Mouse (Mus musculus): ENCODE measurements around the gene Upk3b. TPM values are rescaled to one million over a fixed set of nuclear protein-coding genes. Genes with fewer than 3 reads are reported as not detected.

The Upk3b gene
- polyA plus RNA-seq, 2 experiments: 0.74 to 1.1 TPM

GRCm38 (mm10) chr5:136004537-136004936 lies 33.8 kb upstream of the Upk3b start:
- no peak overlapping the region for H3K27ac ChIP-seq (replicated peaks; ENCODE audit: low read depth, low read length)
- peaks cover 15% of the 10 kb centered on the region for H3K36me3 ChIP-seq (ENCODE audit: control insufficient read depth, insufficient read depth, low read length)
- peaks cover 8% of the 10 kb centered on the region; the same call in 1 of the 2 replicates for H3K4me1 ChIP-seq (ENCODE audit: control insufficient read depth, insufficient read depth, low read length)
- no peak overlapping the region for H3K4me2 ChIP-seq (replicated peaks; ENCODE audit: low read depth, low read length, severe bottlenecking)
- 0 out of 2 replicates have a peak overlapping the region, but pooled peaks have one; percentile 0 for H3K9ac ChIP-seq (ENCODE audit: low read depth, low read length, severe bottlenecking)
- ATAC-seq (ENCODE audit: low FRiP score, low read depth) (no peak), DNase-seq (ENCODE audit: low spot score) (no peak)
- no peaks in the 10 kb centered on the region for H3K9me3 ChIP-seq (ENCODE audit: control insufficient read depth, low read length)
- no peak overlapping the region for H3K4me3 ChIP-seq (replicated peaks; ENCODE audit: low read length)
- WGBS: 58% methylated on average over 4 of the region's 4 CpGs
- no peak for TF ChIP-seq POLR2A (IDR thresholded peaks at IDR 0.05; ENCODE audit: borderline replicate concordance, extremely low read depth, insufficient read depth, insufficient read length)
- H3K27me3 ChIP-seq (ENCODE audit: control insufficient read depth, insufficient read depth, low read length): no peaks in the 10 kb centered on the region

DNA sequence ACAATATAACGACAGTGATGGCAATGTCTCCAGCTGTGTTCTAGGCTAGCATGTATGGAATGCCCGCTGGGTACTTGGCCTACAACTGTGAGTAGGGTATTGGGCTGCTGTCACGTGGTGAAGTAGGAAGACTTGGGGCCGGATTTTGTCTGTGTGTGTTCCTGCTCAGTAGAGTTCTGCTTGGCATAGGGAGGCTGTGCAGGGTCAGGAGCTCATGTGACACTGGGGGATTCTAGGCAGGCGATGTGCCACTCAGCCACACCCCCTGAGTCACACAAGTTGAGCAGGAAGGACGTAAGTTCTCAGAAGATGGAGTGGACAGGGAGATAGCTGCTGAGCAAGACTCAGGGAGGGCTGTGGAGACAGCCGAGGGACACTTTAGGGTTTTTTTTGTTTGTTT lies 30.6 kb upstream of the Upk3b start:
- Histone ChIP-seq H3K27me3 (ENCODE audit: control insufficient read depth, insufficient read depth, low read length) (no peaks in the 10 kb centered on the region), H3K4me1 (ENCODE audit: control insufficient read depth, insufficient read depth, low read length) (peaks cover 8% of the 10 kb centered on the region; the same call in 1 of the 2 replicates), H3K4me3 (replicated peaks; ENCODE audit: low read length) (no peak overlapping the region), H3K36me3 (ENCODE audit: control insufficient read depth, insufficient read depth, low read length) (peaks cover 34% of the 10 kb centered on the region), H3K4me2 (replicated peaks; ENCODE audit: low read depth, low read length, severe bottlenecking) (no peak overlapping the region), H3K27ac (replicated peaks; ENCODE audit: low read depth, low read length) (no peak overlapping the region), H3K9ac (ENCODE audit: low read depth, low read length, severe bottlenecking) (no peak overlapping the region), H3K9me3 (ENCODE audit: control insufficient read depth, low read length) (no peaks in the 10 kb centered on the region)
- ATAC-seq (ENCODE audit: low FRiP score, low read depth) (no peak), DNase-seq (ENCODE audit: low spot score) (no peak)
- WGBS: 79% methylated on average over 7 of the region's 7 CpGs
- TF ChIP-seq POLR2A (IDR thresholded peaks at IDR 0.05; ENCODE audit: borderline replicate concordance, extremely low read depth, insufficient read depth, insufficient read length): no peak

GRCm38 (mm10) chr5:136014877-136015276 lies 23.4 kb upstream of the Upk3b start:
- H3K4me3 ChIP-seq (replicated peaks; ENCODE audit: low read length): no peak overlapping the region
- WGBS: 79% methylated on average over 10 of the region's 10 CpGs
- no peak for ATAC-seq (ENCODE audit: low FRiP score, low read depth)
- H3K27me3 ChIP-seq (ENCODE audit: control insufficient read depth, insufficient read depth, low read length): no peaks in the 10 kb centered on the region
- H3K27ac ChIP-seq (replicated peaks; ENCODE audit: low read depth, low read length): no peak overlapping the region
- peaks cover 60% of the 10 kb centered on the region for H3K36me3 ChIP-seq (ENCODE audit: control insufficient read depth, insufficient read depth, low read length)
- no peak overlapping the region for H3K4me2 ChIP-seq (replicated peaks; ENCODE audit: low read depth, low read length, severe bottlenecking)
- no peaks in the 10 kb centered on the region for H3K9me3 ChIP-seq (ENCODE audit: control insufficient read depth, low read length)
- TF ChIP-seq POLR2A (IDR thresholded peaks at IDR 0.05; ENCODE audit: borderline replicate concordance, extremely low read depth, insufficient read depth, insufficient read length): no peak
- no peak for DNase-seq (ENCODE audit: low spot score)
- peaks cover 8% of the 10 kb centered on the region; the same call in 1 of the 2 replicates for H3K4me1 ChIP-seq (ENCODE audit: control insufficient read depth, insufficient read depth, low read length)
- no peak overlapping the region for H3K9ac ChIP-seq (ENCODE audit: low read depth, low read length, severe bottlenecking)

GRCm38 (mm10) chr5:136015586-136015985 lies 22.7 kb upstream of the Upk3b start:
- DNase-seq (ENCODE audit: low spot score) (no peak), ATAC-seq (ENCODE audit: low FRiP score, low read depth) (no peak)
- 85% methylated on average over 10 of the region's 10 CpGs for WGBS
- Histone ChIP-seq H3K36me3 (ENCODE audit: control insufficient read depth, insufficient read depth, low read length) (peaks cover 54% of the 10 kb centered on the region), H3K9ac (ENCODE audit: low read depth, low read length, severe bottlenecking) (no peak overlapping the region), H3K4me1 (ENCODE audit: control insufficient read depth, insufficient read depth, low read length) (peaks cover 8% of the 10 kb centered on the region; the same call in 1 of the 2 replicates), H3K27me3 (ENCODE audit: control insufficient read depth, insufficient read depth, low read length) (no peaks in the 10 kb centered on the region), H3K9me3 (ENCODE audit: control insufficient read depth, low read length) (no peaks in the 10 kb centered on the region), H3K4me3 (replicated peaks; ENCODE audit: low read length) (no peak overlapping the region), H3K27ac (replicated peaks; ENCODE audit: low read depth, low read length) (no peak overlapping the region; the same call in 1 of the 2 replicates), H3K4me2 (replicated peaks; ENCODE audit: low read depth, low read length, severe bottlenecking) (no peak overlapping the region)
- TF ChIP-seq POLR2A (IDR thresholded peaks at IDR 0.05; ENCODE audit: borderline replicate concordance, extremely low read depth, insufficient read depth, insufficient read length): no peak

DNA sequence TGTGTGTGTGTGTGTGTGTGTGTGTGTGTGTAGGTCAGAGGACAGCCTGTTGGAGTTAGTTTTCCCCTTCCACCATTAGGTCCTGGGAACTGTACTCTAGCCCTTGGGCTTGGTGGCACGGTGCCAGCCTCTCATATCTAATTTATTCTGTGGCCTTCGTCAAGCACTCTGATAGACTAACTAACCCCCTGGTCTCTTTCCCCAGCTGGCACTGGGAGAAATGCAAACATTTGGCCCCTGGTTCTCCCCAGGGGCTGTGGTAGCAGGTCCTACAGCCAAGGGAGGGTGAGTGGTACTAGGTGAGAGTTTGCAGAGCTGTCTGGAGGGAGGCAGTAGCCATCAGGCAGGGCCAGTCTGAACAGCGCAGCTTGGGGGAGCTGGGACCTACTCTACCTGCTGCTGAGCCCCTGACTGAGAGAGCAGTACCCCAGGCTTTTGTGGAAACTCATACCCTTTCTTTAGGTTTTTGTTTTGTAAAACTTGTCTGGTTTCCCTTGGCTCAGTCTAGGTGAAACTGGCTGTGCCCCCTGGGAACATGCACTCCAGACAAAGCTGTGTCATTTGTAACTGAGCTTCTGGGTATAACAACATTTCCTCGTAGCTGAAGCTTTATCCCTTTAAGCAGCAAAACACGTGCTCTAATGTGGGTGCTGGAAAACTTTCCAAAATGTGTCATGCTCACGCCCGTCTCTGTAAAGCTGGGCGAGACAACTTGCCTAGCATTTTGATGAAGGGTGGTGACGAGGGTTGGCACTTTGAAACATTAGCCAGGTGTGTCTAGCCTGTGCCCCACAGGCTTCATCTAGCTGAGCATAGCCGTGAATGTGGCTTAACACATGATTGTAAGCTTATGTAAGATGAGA lies 22.1 kb upstream of the Upk3b start:
- no peak overlapping the region for H3K9ac ChIP-seq (ENCODE audit: low read depth, low read length, severe bottlenecking)
- ATAC-seq (ENCODE audit: low FRiP score, low read depth) (no peak), DNase-seq (ENCODE audit: low spot score) (peak; percentile 20)
- no peaks in the 10 kb centered on the region for H3K27me3 ChIP-seq (ENCODE audit: control insufficient read depth, insufficient read depth, low read length)
- no peaks in the 10 kb centered on the region for H3K9me3 ChIP-seq (ENCODE audit: control insufficient read depth, low read length)
- no peak for TF ChIP-seq POLR2A (IDR thresholded peaks at IDR 0.05; ENCODE audit: borderline replicate concordance, extremely low read depth, insufficient read depth, insufficient read length)
- H3K4me1 ChIP-seq (ENCODE audit: control insufficient read depth, insufficient read depth, low read length): peaks cover 8% of the 10 kb centered on the region; the same call in 1 of the 2 replicates
- H3K4me2 ChIP-seq (replicated peaks; ENCODE audit: low read depth, low read length, severe bottlenecking): no peak overlapping the region
- peaks cover 54% of the 10 kb centered on the region for H3K36me3 ChIP-seq (ENCODE audit: control insufficient read depth, insufficient read depth, low read length)
- no peak overlapping the region for H3K4me3 ChIP-seq (replicated peaks; ENCODE audit: low read length)
- peak overlapping the region; percentile 52 for H3K27ac ChIP-seq (replicated peaks; ENCODE audit: low read depth, low read length)
- WGBS: 57% methylated on average over 10 of the region's 10 CpGs
